Mouse (Mus musculus) CH12.LX (cell line): ENCODE data around the gene Cntnap1. TPM values are rescaled to one million over a fixed set of nuclear protein-coding genes. Genes with fewer than 3 reads are reported as not detected.

Experiments used
- DNase-seq: peaks from one replicate; pipeline ENCODE4 v3.0.0-alpha.2; 2013; ENCODE audit errors: extremely low read depth
- H3K27ac ChIP-seq: 2 replicates; pipeline ENCODE4 v1.5.1; 2012; ENCODE audit warnings: low read depth, mild to moderate bottlenecking, control low read depth, moderate library complexity; ENCODE audit not compliant: insufficient read depth
- H3K27me3 ChIP-seq: replicated peaks from 2 replicates; pipeline ENCODE3; 2012; ENCODE audit warnings: inconsistent platforms
- H3K36me3 ChIP-seq, 2 experiments: replicated peaks in 1 of 2; 2 replicates each; pipeline versions ENCODE3 to v1.6.1; 2012; ENCODE audit warnings: inconsistent platforms in 1 of 2, low read length in 1 of 2, mild to moderate bottlenecking in 1 of 2, mixed read lengths in 1 of 2, moderate library complexity in 1 of 2; ENCODE audit not compliant: control insufficient read depth in 1 of 2, insufficient read depth in 1 of 2
- H3K4me1 ChIP-seq, 2 experiments: 2 replicates each; pipeline ENCODE4 v1.6.1; 2012; ENCODE audit warnings: inconsistent platforms in 1 of 2, moderate library complexity in 1 of 2; ENCODE audit not compliant: insufficient read depth in 2 of 2, control insufficient read depth in 1 of 2
- H3K4me2 ChIP-seq: 2 replicates; pipeline ENCODE4 v1.6.1; 2012; ENCODE audit warnings: low read depth, mild to moderate bottlenecking, control low read depth; ENCODE audit not compliant: poor library complexity, insufficient read depth, severe bottlenecking
- H3K4me3 ChIP-seq, 3 experiments: fragments of 150-350 bp in 1 of 3; sonication (generic) in 1 of 3; replicated peaks in 1 of 3; 2 replicates each; pipeline versions ENCODE3 to v1.5.1; 2011 to 2012; ENCODE audit warnings: low read depth in 2 of 3, low read length in 2 of 3, mild to moderate bottlenecking in 2 of 3, moderate library complexity in 2 of 3, control low read depth in 1 of 3, improper control_type of control experiment in 1 of 3, inconsistent platforms in 1 of 3, mixed read lengths in 1 of 3; ENCODE audit not compliant: poor library complexity in 1 of 3
- H3K79me2 ChIP-seq: replicated peaks from 2 replicates; pipeline ENCODE4 v1.6.1; 2012; ENCODE audit warnings: mild to moderate bottlenecking, moderate library complexity; ENCODE audit not compliant: control insufficient read depth, poor library complexity, insufficient read depth, severe bottlenecking; ENCODE audit errors: extremely low read depth
- H3K9ac ChIP-seq: 2 replicates; pipeline ENCODE4 v1.6.1; 2012; ENCODE audit warnings: low read depth, mild to moderate bottlenecking, control low read depth, moderate library complexity; ENCODE audit not compliant: insufficient read depth
- H3K9me3 ChIP-seq: replicated peaks from 2 replicates; pipeline ENCODE3; 2012; ENCODE audit warnings: low read length, inconsistent platforms, mixed read lengths
- BHLHE40 ChIP-seq: IDR thresholded peaks from 2 replicates; pipeline ENCODE4 v1.6.1; 2011; ENCODE audit warnings: mild to moderate bottlenecking, low read depth, low read length, improper control_type of control experiment
- CHD1 ChIP-seq: IDR thresholded peaks from 2 replicates; pipeline ENCODE4 v1.6.1; 2012; ENCODE audit warnings: low read depth, low read length, improper control_type of control experiment, inconsistent platforms
- CHD2 ChIP-seq: IDR thresholded peaks from 2 replicates; pipeline ENCODE4 v1.6.1; 2011; ENCODE audit warnings: low read length, improper control_type of control experiment
- CTCF ChIP-seq, 2 experiments: IDR thresholded peaks in 1 of 2; conservative IDR thresholded peaks in 1 of 2; 2 replicates each; pipeline ENCODE4 v1.5.1; 2011 to 2012; ENCODE audit warnings: low read depth in 2 of 2, low read length in 2 of 2, improper control_type of control experiment in 1 of 2, inconsistent platforms in 1 of 2, mild to moderate bottlenecking in 1 of 2, moderate library complexity in 1 of 2
- E2F4 ChIP-seq: IDR thresholded peaks from 2 replicates; pipeline ENCODE4 v1.6.1; 2011; ENCODE audit warnings: low read depth, low read length, improper control_type of control experiment; ENCODE audit not compliant: insufficient replicate concordance
- ELF1 ChIP-seq: IDR thresholded peaks from 2 replicates; pipeline ENCODE4 v1.6.1; 2014; ENCODE audit warnings: low read depth, mild to moderate bottlenecking, inconsistent platforms, low read length, improper control_type of control experiment
- EP300 ChIP-seq: IDR thresholded peaks from 2 replicates; pipeline ENCODE4 v1.6.1; 2011; ENCODE audit warnings: low read length, improper control_type of control experiment
- ETS1 ChIP-seq: conservative IDR thresholded peaks from 2 replicates; pipeline ENCODE4 v1.6.1; 2012; ENCODE audit warnings: low read depth, mild to moderate bottlenecking, inconsistent platforms, low read length, improper control_type of control experiment, moderate library complexity
- GABPA ChIP-seq: IDR thresholded peaks from 2 replicates; pipeline ENCODE4 v1.6.1; 2012; ENCODE audit warnings: low read depth, low read length, improper control_type of control experiment, inconsistent platforms; ENCODE audit not compliant: insufficient replicate concordance
- HCFC1 ChIP-seq: IDR thresholded peaks from 2 replicates; pipeline ENCODE4 v1.6.1; 2012; ENCODE audit warnings: low read depth, mild to moderate bottlenecking, inconsistent platforms, low read length, improper control_type of control experiment
- IRF4 ChIP-seq: IDR thresholded peaks from 2 replicates; pipeline ENCODE4 v1.6.1; 2014; ENCODE audit warnings: low read depth, mild to moderate bottlenecking, inconsistent platforms, low read length, improper control_type of control experiment
- JUN ChIP-seq: IDR thresholded peaks from 2 replicates; pipeline ENCODE4 v1.6.1; 2011; ENCODE audit warnings: low read depth, mild to moderate bottlenecking, low read length, improper control_type of control experiment, moderate library complexity; ENCODE audit not compliant: insufficient read depth
- JUND ChIP-seq: conservative IDR thresholded peaks from 2 replicates; pipeline ENCODE4 v1.6.1; 2011; ENCODE audit warnings: low read depth, low read length, improper control_type of control experiment
- KAT2A ChIP-seq: IDR thresholded peaks from 2 replicates; pipeline ENCODE4 v1.6.1; 2012; ENCODE audit warnings: low read length, improper control_type of control experiment, inconsistent platforms; ENCODE audit not compliant: insufficient replicate concordance
- MAFK ChIP-seq: IDR thresholded peaks from 2 replicates; pipeline ENCODE4 v1.6.1; 2011; ENCODE audit warnings: low read length, improper control_type of control experiment; ENCODE audit not compliant: insufficient replicate concordance
- MAX ChIP-seq: IDR thresholded peaks from 2 replicates; pipeline ENCODE4 v1.6.1; 2011; ENCODE audit warnings: low read length, improper control_type of control experiment
- MAZ ChIP-seq: IDR thresholded peaks from 2 replicates; pipeline ENCODE4 v1.6.1; 2012; ENCODE audit warnings: low read depth, mild to moderate bottlenecking, inconsistent platforms, low read length, improper control_type of control experiment, moderate library complexity
- MEF2A ChIP-seq: IDR thresholded peaks from 2 replicates; pipeline ENCODE4 v1.6.1; 2014; ENCODE audit warnings: low read depth, mild to moderate bottlenecking, inconsistent platforms, low read length, improper control_type of control experiment, borderline replicate concordance
- MXI1 ChIP-seq: IDR thresholded peaks from 2 replicates; pipeline ENCODE4 v1.6.1; 2011; ENCODE audit warnings: mild to moderate bottlenecking, low read depth, low read length, improper control_type of control experiment
- MYC ChIP-seq: IDR thresholded peaks from 2 replicates; pipeline ENCODE4 v1.6.1; 2011; ENCODE audit warnings: low read depth, mild to moderate bottlenecking, improper control_type of control experiment, low read length
- NELFE ChIP-seq: IDR thresholded peaks from 2 replicates; pipeline ENCODE4 v1.6.1; 2011; ENCODE audit warnings: low read depth, low read length, improper control_type of control experiment
- NRF1 ChIP-seq: IDR thresholded peaks from 2 replicates; pipeline ENCODE4 v1.6.1; 2014; ENCODE audit warnings: low read depth, mild to moderate bottlenecking, inconsistent platforms, low read length, improper control_type of control experiment, moderate library complexity
- PAX5 ChIP-seq: IDR thresholded peaks from 2 replicates; pipeline ENCODE4 v1.6.1; 2012; ENCODE audit warnings: low read length, inconsistent platforms, mixed read lengths
- POLR2A ChIP-seq: IDR thresholded peaks from 2 replicates; pipeline ENCODE4 v1.6.1; 2011; ENCODE audit warnings: low read depth, mild to moderate bottlenecking, improper control_type of control experiment, low read length
- POLR2AphosphoS2 ChIP-seq: IDR thresholded peaks from 2 replicates; pipeline ENCODE4 v1.6.1; 2011; ENCODE audit warnings: low read depth, low read length, improper control_type of control experiment
- RAD21 ChIP-seq: IDR thresholded peaks from 2 replicates; pipeline ENCODE4 v1.6.1; 2011; ENCODE audit warnings: low read depth, mild to moderate bottlenecking, low read length, improper control_type of control experiment, moderate library complexity
- RCOR1 ChIP-seq: conservative IDR thresholded peaks from 2 replicates; pipeline ENCODE4 v1.6.1; 2012; ENCODE audit warnings: low read depth, mild to moderate bottlenecking, inconsistent platforms, low read length, improper control_type of control experiment
- SIN3A ChIP-seq: IDR thresholded peaks from 2 replicates; pipeline ENCODE4 v1.6.1; 2012; ENCODE audit warnings: low read length, improper control_type of control experiment, inconsistent platforms
- SMC3 ChIP-seq: IDR thresholded peaks from 2 replicates; pipeline ENCODE4 v1.6.1; 2011; ENCODE audit warnings: low read depth, low read length, improper control_type of control experiment
- TBP ChIP-seq: conservative IDR thresholded peaks from 2 replicates; pipeline ENCODE4 v1.6.1; 2011; ENCODE audit warnings: low read depth, low read length, improper control_type of control experiment
- TCF12 ChIP-seq: IDR thresholded peaks from 2 replicates; pipeline ENCODE4 v1.6.1; 2014; ENCODE audit warnings: low read depth, mild to moderate bottlenecking, inconsistent platforms, low read length, improper control_type of control experiment
- UBTF ChIP-seq: IDR thresholded peaks from 2 replicates; pipeline ENCODE4 v1.6.1; 2012; ENCODE audit warnings: low read depth, mild to moderate bottlenecking, inconsistent platforms, low read length, improper control_type of control experiment, moderate library complexity
- USF1 ChIP-seq: IDR thresholded peaks from 2 replicates; pipeline ENCODE4 v1.6.1; 2014; ENCODE audit warnings: low read depth, mild to moderate bottlenecking, inconsistent platforms, low read length, improper control_type of control experiment
- USF2 ChIP-seq: conservative IDR thresholded peaks from 2 replicates; pipeline ENCODE4 v1.6.1; 2011; ENCODE audit warnings: low read depth, low read length, improper control_type of control experiment
- ZC3H11A ChIP-seq: IDR thresholded peaks from 2 replicates; pipeline ENCODE4 v1.6.1; 2012; ENCODE audit warnings: low read depth, mild to moderate bottlenecking, inconsistent platforms, low read length, improper control_type of control experiment
- ZKSCAN1 ChIP-seq: IDR thresholded peaks from 2 replicates; pipeline ENCODE4 v1.6.1; 2012; ENCODE audit warnings: low read depth, inconsistent platforms, low read length, improper control_type of control experiment, borderline replicate concordance
- ZMIZ1 ChIP-seq: IDR thresholded peaks from 2 replicates; pipeline ENCODE4 v1.6.1; 2012; ENCODE audit warnings: low read depth, mild to moderate bottlenecking, inconsistent platforms, low read length, improper control_type of control experiment
- ZNF384 ChIP-seq: IDR thresholded peaks from 2 replicates; pipeline ENCODE4 v1.6.1; 2012; ENCODE audit warnings: low read depth, low read length, improper control_type of control experiment, inconsistent platforms
- dilution Hi-C: fragments of 300-500 bp; cut with MboI; formaldehyde crosslinking; loops from 2 replicates; pipeline ENCODE4 v1.14.3; 2020; ENCODE audit warnings: low sequenced_read_pairs; ENCODE audit not compliant: extremely low pct_unique_long_range_greater_than_20kb, extremely low pct_ligation_motif_present
- in situ Hi-C: fragments of 300-500 bp; cut with MboI; formaldehyde crosslinking; loops from 3 replicates; pipeline ENCODE4 v1.14.3; 2019; ENCODE audit warnings: low sequenced_read_pairs, low pct_ligation_motif_present, low pct_unique_long_range_greater_than_20kb, mixed read lengths
- polyA plus RNA-seq: library from polyadenylated mRNA; unstranded; fragments of >175 nt; gene quantifications from 2 replicates; pipeline ENCODE4 v1.2.1, GENCODE M21; 2012; ENCODE audit warnings: low read depth; ENCODE audit not compliant: insufficient read length
- total RNA-seq, 2 experiments: library from RNA; depleted of rRNA; stranded (reverse); fragments of 300-350 nt in 1 of 2; fragments of >200 nt in 1 of 2; gene quantifications; 2 replicates each; pipeline ENCODE4 v1.2.3; 2012 to 2014

The Cntnap1 gene
- total and polyA plus RNA-seq, 3 experiments = 4.4 to 19.5 (median 15.6) TPM

DNA sequence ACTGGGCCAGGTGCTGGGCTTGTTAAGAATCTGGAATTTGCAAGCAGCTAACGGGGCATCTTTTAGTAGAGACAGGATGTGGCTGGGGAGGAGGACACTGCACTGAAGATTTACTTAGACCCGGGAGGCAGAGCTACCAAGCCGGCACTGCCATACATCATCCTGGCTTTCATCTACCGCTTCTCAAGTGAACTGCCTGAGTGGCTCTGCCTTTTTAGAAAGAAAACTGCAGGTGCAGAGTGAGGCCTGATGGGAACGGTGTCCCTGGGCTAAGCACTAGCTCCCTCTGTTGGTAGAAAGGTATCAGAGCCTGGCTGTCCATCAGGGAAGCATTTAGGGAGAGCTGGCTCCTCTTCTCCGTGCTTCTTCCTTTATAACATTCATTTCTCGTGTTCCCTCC is 30.7 kb downstream of the Cntnap1 start:
- Histone ChIP-seq H3K36me3 (peaks cover 51 to 88% of the 10 kb centered on the region in 2 experiments), H3K9ac (no peak overlapping the region), H3K4me3 (no peak overlapping the region), H3K79me2 (no peaks in the 10 kb centered on the region), H3K4me1 (peaks cover 3 to 13% of the 10 kb centered on the region in 2 experiments; a peak in 3 of 4 replicates), H3K4me2 (no peak overlapping the region), H3K27me3 (no peaks in the 10 kb centered on the region), H3K9me3 (no peaks in the 10 kb centered on the region), H3K27ac (no peak overlapping the region)
- dilution Hi-C loops (no loop called here), in situ Hi-C loops (no loop called here)
- peak; percentile 79 for DNase-seq
- TF ChIP-seq NRF1 (0 out of 2 replicates have a peak, but pooled peaks have one; percentile 17), ETS1 (no peak), ELF1 (no peak), CHD2 (no peak), CHD1 (no peak), HCFC1 (peak; percentile 47; the same call in 1 of the 2 replicates), SMC3 (peak; percentile 95), JUND (no peak; the same call in 1 of the 2 replicates), MEF2A (peak; percentile 70; the same call in 1 of the 2 replicates), RAD21 (peak; percentile 94), USF2 (no peak), GABPA (no peak), IRF4 (no peak), KAT2A (no peak), POLR2A (0 out of 2 replicates have a peak, but pooled peaks have one; percentile 42), ZNF384 (peak; percentile 26; the same call in 1 of the 2 replicates), MYC (peak; percentile 72), ZMIZ1 (no peak), RCOR1 (no peak), MAX (peak; percentile 49; the same call in 1 of the 2 replicates), PAX5 (no peak), POLR2AphosphoS2 (no peak), MAFK (no peak), MXI1 (peak; percentile 9; the same call in 1 of the 2 replicates), TBP (no peak), EP300 (no peak), TCF12 (peak; percentile 53), JUN (no peak), CTCF (conservative IDR thresholded peaks at IDR 0.05 in 1 of 2, IDR thresholded peaks at IDR 0.05 in 1 of 2; ENCODE audit: low read depth in 2 of 2, low read length in 2 of 2) (peak; percentile 87 to 97), UBTF (no peak), MAZ (0 out of 2 replicates have a peak, but pooled peaks have one; percentile 32), SIN3A (peak; percentile 56; the same call in 1 of the 2 replicates), NELFE (no peak), E2F4 (no peak), BHLHE40 (0 out of 2 replicates have a peak, but pooled peaks have one; percentile 33), ZC3H11A (peak; percentile 50), ZKSCAN1 (no peak), USF1 (no peak)
